Mouse (Mus musculus): ENCODE measurements around the gene Clrn3. TPM values are rescaled to one million over a fixed set of nuclear protein-coding genes. Genes with fewer than 3 reads are reported as not detected.
"Not testable (repeated sequence)": the region's sequence is repeated elsewhere in the genome, so short reads cannot be mapped to it uniquely, and the experiment has no call there.

Clrn3 gene
- not detected in 2 replicates for polyA plus RNA-seq (2015; fragmentation: Nextera tagmentation; extraction: Ambion mirVana)

GRCm38 (mm10) chr7:135528515-135528914 lies at the start of gene Clrn3:
Gene Clrn3 (minus strand): TSS chr7:135528654.
- Histone ChIP-seq H3K4me1 (replicated peaks; ENCODE audit: control insufficient read depth, insufficient read depth, low read length) (no peaks in the 10 kb centered on the region), H3K4me2 (ENCODE audit: low read length) (no peak within 1 kb of the TSS), H3K9ac (replicated peaks; ENCODE audit: low read depth, low read length) (no peak within 1 kb of the TSS), H3K27ac (ENCODE audit: low read length) (no peak within 1 kb of the TSS), H3K27me3 (replicated peaks; ENCODE audit: control insufficient read depth, insufficient read depth, low read length) (no peaks in the 10 kb centered on the region), H3K36me3 (ENCODE audit: control insufficient read depth, insufficient read depth) (no peaks in the 10 kb centered on the region), H3K9me3 (ENCODE audit: control insufficient read depth, low read length) (no peaks in the 10 kb centered on the region), H3K4me3 (replicated peaks; ENCODE audit: low read length) (no peak within 1 kb of the TSS)
- ATAC-seq: no peak
- 91% methylated on average over 7 of the region's 7 CpGs for WGBS

GRCm38 (mm10) chr7:135576329-135576728 lies 47.9 kb upstream of the Clrn3 start:
- Histone ChIP-seq H3K4me1 (replicated peaks; ENCODE audit: control insufficient read depth, insufficient read depth, low read length) (no peaks in the 10 kb centered on the region; the same call in 1 of the 2 replicates), H3K27ac (ENCODE audit: low read length) (no peak overlapping the region), H3K36me3 (ENCODE audit: control insufficient read depth, insufficient read depth) (no peaks in the 10 kb centered on the region), H3K9ac (replicated peaks; ENCODE audit: low read depth, low read length) (no peak overlapping the region), H3K9me3 (ENCODE audit: control insufficient read depth, low read length) (no peaks in the 10 kb centered on the region), H3K4me3 (replicated peaks; ENCODE audit: low read length) (no peak overlapping the region), H3K4me2 (ENCODE audit: low read length) (no peak overlapping the region), H3K27me3 (replicated peaks; ENCODE audit: control insufficient read depth, insufficient read depth, low read length) (no peaks in the 10 kb centered on the region)
- ATAC-seq: no peak
- WGBS: 90% methylated on average over 3 of the region's 3 CpGs

GRCm38 (mm10) chr7:135575319-135576069 lies 47.0 kb upstream of the Clrn3 start:
- not testable (repeated sequence) for H3K9me3 ChIP-seq (ENCODE audit: control insufficient read depth, low read length); H3K4me1 ChIP-seq (replicated peaks; ENCODE audit: control insufficient read depth, insufficient read depth, low read length); H3K4me2 ChIP-seq (ENCODE audit: low read length); H3K36me3 ChIP-seq (ENCODE audit: control insufficient read depth, insufficient read depth); ATAC-seq; H3K4me3 ChIP-seq (replicated peaks; ENCODE audit: low read length); H3K27me3 ChIP-seq (replicated peaks; ENCODE audit: control insufficient read depth, insufficient read depth, low read length); H3K27ac ChIP-seq (ENCODE audit: low read length); H3K9ac ChIP-seq (replicated peaks; ENCODE audit: low read depth, low read length)
- WGBS: 88% methylated on average over 7 of the region's 7 CpGs

- Histone ChIP-seq H3K9me3 (ENCODE audit: control insufficient read depth, low read length) (no peaks in the 10 kb centered on the region), H3K4me3 (replicated peaks; ENCODE audit: low read length) (no peak overlapping the region), H3K4me2 (ENCODE audit: low read length) (no peak overlapping the region), H3K27me3 (replicated peaks; ENCODE audit: control insufficient read depth, insufficient read depth, low read length) (no peaks in the 10 kb centered on the region), H3K36me3 (ENCODE audit: control insufficient read depth, insufficient read depth) (no peaks in the 10 kb centered on the region), H3K27ac (ENCODE audit: low read length) (no peak overlapping the region), H3K9ac (replicated peaks; ENCODE audit: low read depth, low read length) (no peak overlapping the region), H3K4me1 (replicated peaks; ENCODE audit: control insufficient read depth, insufficient read depth, low read length) (no peaks in the 10 kb centered on the region; the same call in 1 of the 2 replicates)
- WGBS: 66% methylated on average over 10 of the region's 10 CpGs
- ATAC-seq: no peak
Measured at GRCm38 (mm10) chr7:135571951-135572559, 43.6 kb upstream of the Clrn3 start.

- no peak overlapping the region for H3K9ac ChIP-seq (replicated peaks; ENCODE audit: low read depth, low read length)
- no peaks in the 10 kb centered on the region for H3K36me3 ChIP-seq (ENCODE audit: control insufficient read depth, insufficient read depth)
- H3K27me3 ChIP-seq (replicated peaks; ENCODE audit: control insufficient read depth, insufficient read depth, low read length): no peaks in the 10 kb centered on the region
- no peak for ATAC-seq
- no peaks in the 10 kb centered on the region for H3K9me3 ChIP-seq (ENCODE audit: control insufficient read depth, low read length)
- no peak overlapping the region for H3K27ac ChIP-seq (ENCODE audit: low read length)
- no peak overlapping the region for H3K4me2 ChIP-seq (ENCODE audit: low read length)
- H3K4me3 ChIP-seq (replicated peaks; ENCODE audit: low read length): no peak overlapping the region
- H3K4me1 ChIP-seq (replicated peaks; ENCODE audit: control insufficient read depth, insufficient read depth, low read length): no peaks in the 10 kb centered on the region; the same call in 1 of the 2 replicates
Measured at GRCm38 (mm10) chr7:135571392-135571791, 42.9 kb upstream of the Clrn3 start.

GRCm38 (mm10) chr7:135568550-135568949 lies 40.1 kb upstream of the Clrn3 start:
- no peaks in the 10 kb centered on the region for H3K9me3 ChIP-seq (ENCODE audit: control insufficient read depth, low read length)

GRCm38 (mm10) chr7:135567582-135567981 lies 39.1 kb upstream of the Clrn3 start:
- Histone ChIP-seq H3K4me3 (replicated peaks; ENCODE audit: low read length) (no peak overlapping the region), H3K9ac (replicated peaks; ENCODE audit: low read depth, low read length) (no peak overlapping the region), H3K27me3 (replicated peaks; ENCODE audit: control insufficient read depth, insufficient read depth, low read length) (no peaks in the 10 kb centered on the region), H3K9me3 (ENCODE audit: control insufficient read depth, low read length) (no peaks in the 10 kb centered on the region), H3K4me1 (replicated peaks; ENCODE audit: control insufficient read depth, insufficient read depth, low read length) (peaks cover 8% of the 10 kb centered on the region; the same call in 1 of the 2 replicates), H3K27ac (ENCODE audit: low read length) (no peak overlapping the region), H3K4me2 (ENCODE audit: low read length) (no peak overlapping the region), H3K36me3 (ENCODE audit: control insufficient read depth, insufficient read depth) (no peaks in the 10 kb centered on the region)
- ATAC-seq: no peak
- 95% methylated on average over 1 of the region's 1 CpGs for WGBS

More at GRCm38 (mm10) chr7:135568550-135568949, 40.1 kb upstream of the Clrn3 start:
- Histone ChIP-seq H3K36me3 (ENCODE audit: control insufficient read depth, insufficient read depth) (no peaks in the 10 kb centered on the region), H3K9ac (replicated peaks; ENCODE audit: low read depth, low read length) (no peak overlapping the region), H3K4me3 (replicated peaks; ENCODE audit: low read length) (no peak overlapping the region), H3K27me3 (replicated peaks; ENCODE audit: control insufficient read depth, insufficient read depth, low read length) (no peaks in the 10 kb centered on the region), H3K4me1 (replicated peaks; ENCODE audit: control insufficient read depth, insufficient read depth, low read length) (peaks cover 7% of the 10 kb centered on the region; the same call in 1 of the 2 replicates), H3K27ac (ENCODE audit: low read length) (no peak overlapping the region), H3K4me2 (ENCODE audit: low read length) (no peak overlapping the region)
- 53% methylated on average over 2 of the region's 2 CpGs for WGBS
- ATAC-seq: no peak

- H3K36me3 ChIP-seq (ENCODE audit: control insufficient read depth, insufficient read depth): no peaks in the 10 kb centered on the region
- H3K9me3 ChIP-seq (ENCODE audit: control insufficient read depth, low read length): no peaks in the 10 kb centered on the region
- H3K27me3 ChIP-seq (replicated peaks; ENCODE audit: control insufficient read depth, insufficient read depth, low read length): no peaks in the 10 kb centered on the region
- H3K4me1 ChIP-seq (replicated peaks; ENCODE audit: control insufficient read depth, insufficient read depth, low read length): peaks cover 8% of the 10 kb centered on the region; the same call in 1 of the 2 replicates
- H3K4me2 ChIP-seq (ENCODE audit: low read length): no peak overlapping the region
- no peak overlapping the region for H3K9ac ChIP-seq (replicated peaks; ENCODE audit: low read depth, low read length)
- no peak overlapping the region for H3K27ac ChIP-seq (ENCODE audit: low read length)
- no peak overlapping the region for H3K4me3 ChIP-seq (replicated peaks; ENCODE audit: low read length)
- no peak for ATAC-seq
- 70% methylated on average over 5 of the region's 5 CpGs for WGBS
Measured at GRCm38 (mm10) chr7:135566013-135566412, 37.6 kb upstream of the Clrn3 start.

GRCm38 (mm10) chr7:135564022-135564421 lies 35.6 kb upstream of the Clrn3 start:
- H3K9ac ChIP-seq (replicated peaks; ENCODE audit: low read depth, low read length): no peak overlapping the region
- 47% methylated on average over 8 of the region's 8 CpGs for WGBS
- no peaks in the 10 kb centered on the region for H3K36me3 ChIP-seq (ENCODE audit: control insufficient read depth, insufficient read depth)
- no peak overlapping the region for H3K4me2 ChIP-seq (ENCODE audit: low read length)
- no peaks in the 10 kb centered on the region for H3K9me3 ChIP-seq (ENCODE audit: control insufficient read depth, low read length)
- peak; percentile 55; the same call in 1 of the 2 replicates for ATAC-seq
- no peaks in the 10 kb centered on the region for H3K27me3 ChIP-seq (replicated peaks; ENCODE audit: control insufficient read depth, insufficient read depth, low read length)
- no peak overlapping the region; the same call in 1 of the 2 replicates for H3K27ac ChIP-seq (ENCODE audit: low read length)
- no peak overlapping the region for H3K4me3 ChIP-seq (replicated peaks; ENCODE audit: low read length)
- peaks cover 8% of the 10 kb centered on the region; the same call in 1 of the 2 replicates for H3K4me1 ChIP-seq (replicated peaks; ENCODE audit: control insufficient read depth, insufficient read depth, low read length)

All from forebrain, embryonic 16.5 days (tissue).